Mouse (Mus musculus): Measurements from ENCODE around the gene Ankmy1.

Ankmy1 gene

DNA sequence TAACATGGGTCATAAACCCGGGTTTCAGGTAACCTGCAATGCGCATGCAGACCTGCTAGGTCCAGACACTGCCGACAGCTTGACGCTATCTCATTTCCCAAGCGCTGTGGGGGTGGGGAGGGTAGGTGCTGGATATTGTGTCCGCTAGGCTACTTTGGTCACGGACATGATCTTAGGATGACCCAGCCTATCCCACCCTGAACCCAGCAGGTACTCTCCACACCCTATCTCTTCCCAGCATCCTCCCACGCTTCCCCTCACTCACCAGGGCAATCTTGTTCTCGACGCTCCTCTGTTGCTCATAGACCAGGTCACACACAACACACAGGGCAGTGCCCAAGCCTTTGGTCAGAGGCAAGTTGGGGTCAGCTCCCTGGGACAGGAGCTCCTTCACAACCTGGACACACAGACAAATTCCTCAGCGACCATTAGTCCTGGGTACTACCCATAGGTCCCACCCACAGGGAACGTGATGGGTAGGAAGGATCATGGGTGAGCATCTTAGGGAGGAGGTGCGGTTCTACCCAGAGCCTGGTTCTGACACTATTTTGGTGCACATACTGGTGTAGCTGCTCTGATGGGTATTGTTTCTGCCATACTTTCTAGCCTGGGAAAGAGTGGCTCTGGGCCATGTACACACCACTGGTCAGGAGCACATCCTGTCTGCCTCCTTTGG, 24.5 kb downstream of the Ankmy1 start:
- in situ Hi-C loops (cut with MboI) = no loop called here

DNA sequence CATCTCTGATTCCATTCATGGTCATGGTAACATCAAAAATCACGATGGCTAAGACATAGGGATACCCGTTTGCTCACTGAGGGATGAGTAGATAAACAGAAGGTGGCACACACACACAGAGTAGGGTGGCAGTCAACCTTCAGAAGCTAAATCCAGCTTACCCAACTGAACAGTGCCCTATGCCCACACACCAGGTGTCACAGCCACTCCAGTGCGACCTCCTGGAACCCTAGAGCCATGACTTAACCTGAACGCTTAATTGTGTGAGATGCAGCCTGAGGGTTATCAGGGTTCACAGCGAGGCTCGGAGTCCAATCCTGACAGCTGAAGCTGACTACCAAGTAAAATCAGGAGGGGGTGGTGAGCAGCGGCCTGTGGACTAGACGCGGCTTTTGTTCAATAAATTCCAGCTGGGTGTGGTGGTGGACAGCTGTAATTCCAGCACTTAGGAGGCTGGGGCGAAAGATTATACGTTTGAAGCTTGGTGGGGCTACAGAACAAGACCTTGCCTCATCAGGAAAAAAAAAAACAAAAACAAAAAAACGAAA, 25.2 kb downstream of the Ankmy1 start:
- in situ Hi-C loops (cut with MboI) = no loop called here

DNA sequence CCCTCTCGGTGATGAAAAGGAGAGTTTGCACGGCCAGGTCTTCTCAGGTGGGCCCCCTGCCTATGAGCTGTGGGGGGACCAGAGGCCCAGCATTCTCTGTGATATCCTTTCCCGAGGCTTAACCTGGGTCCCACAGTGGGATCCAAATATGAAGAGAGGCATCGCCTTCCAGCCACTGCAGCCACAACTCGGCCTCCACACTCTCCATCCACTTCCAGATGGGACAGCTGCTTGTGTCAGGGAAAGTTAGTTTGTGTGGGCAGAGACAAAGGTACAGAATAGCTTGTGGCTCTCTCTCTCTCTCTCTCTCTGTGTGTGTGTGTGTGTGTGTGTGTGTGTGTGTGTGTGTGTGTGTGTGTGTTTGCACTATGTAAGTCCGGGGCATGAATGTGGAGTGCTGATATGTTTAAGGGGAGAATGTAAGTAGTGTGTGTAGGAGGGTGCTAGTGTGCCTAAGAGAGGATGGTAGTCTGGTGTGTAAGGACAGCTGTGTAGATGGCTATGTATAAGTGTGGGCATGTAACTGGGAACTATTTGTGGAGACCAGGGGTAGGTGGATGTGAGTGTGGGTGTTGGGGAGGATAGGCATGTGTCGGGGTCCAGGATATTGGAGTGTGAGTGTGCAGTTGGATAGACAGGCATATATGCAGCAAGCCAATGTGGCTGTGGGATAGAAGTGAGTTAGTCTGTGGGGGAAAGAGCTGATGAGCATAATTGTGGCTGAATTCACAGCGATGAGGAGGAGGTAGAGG, 27.2 kb downstream of the Ankmy1 start:
- in situ Hi-C loops (cut with MboI) = no loop called here

DNA sequence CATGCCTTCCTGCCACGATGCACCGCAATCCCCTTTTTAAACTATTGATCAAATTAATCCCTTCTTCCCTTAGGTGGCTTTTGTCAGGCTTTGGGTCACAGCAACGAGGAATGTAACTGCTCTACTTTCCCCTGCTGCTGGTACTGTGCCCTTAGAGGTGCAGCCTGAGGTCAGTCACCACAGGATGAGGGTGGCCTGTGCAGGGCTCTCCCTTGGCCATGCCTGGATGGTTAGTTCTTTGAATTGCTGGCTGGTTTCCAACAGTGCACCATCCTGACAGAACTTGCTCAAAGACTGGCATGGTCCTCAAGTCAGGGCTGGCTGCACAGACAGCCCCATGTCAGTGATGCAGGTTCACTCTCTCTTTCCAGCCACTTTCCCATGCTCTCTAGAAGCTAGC, 28.7 kb downstream of the Ankmy1 start:
- in situ Hi-C loops (cut with MboI) = no loop called here

DNA sequence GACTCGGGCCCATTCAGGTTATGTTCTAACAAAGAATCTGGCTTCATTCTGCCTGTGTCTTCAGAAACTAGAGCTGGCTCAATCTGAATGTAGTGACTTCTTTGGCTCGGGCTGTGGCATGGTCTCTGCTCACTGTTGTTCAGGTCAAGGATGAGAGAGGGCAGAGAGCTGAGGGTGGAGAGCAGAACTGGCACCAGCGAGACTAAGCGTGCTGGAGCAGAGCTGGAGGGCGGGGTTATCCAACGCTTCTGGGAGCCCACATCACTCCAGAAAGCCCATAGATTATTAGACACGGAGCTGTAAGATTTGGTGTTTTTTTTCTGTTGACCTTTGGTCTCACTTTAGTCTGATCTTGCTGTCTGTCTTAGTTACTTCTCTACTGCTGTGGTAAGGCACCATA, 30.0 kb downstream of the Ankmy1 start:
- in situ Hi-C loops (cut with MboI) = no loop called here

DNA sequence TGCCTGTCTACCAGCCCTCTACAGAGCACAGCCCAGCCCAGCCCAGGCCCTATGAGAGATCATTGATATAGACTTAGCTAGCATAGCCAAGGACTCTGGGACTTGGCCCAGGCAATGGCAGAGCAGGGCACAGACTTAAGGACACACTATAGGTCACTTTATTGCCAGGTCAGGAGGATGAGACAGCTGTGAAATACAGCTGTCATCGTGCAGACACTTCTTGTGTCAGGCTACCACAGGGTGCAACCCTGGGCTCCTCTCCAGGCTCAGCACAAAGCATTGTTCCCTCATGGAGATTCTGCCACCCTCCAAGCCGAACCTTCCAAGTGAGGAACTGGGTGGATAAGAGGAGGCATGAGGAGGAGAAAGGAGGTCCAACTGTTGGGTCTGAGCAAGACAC, 32.7 kb downstream of the Ankmy1 start:
- in situ Hi-C loops (cut with MboI) = no loop called here

DNA sequence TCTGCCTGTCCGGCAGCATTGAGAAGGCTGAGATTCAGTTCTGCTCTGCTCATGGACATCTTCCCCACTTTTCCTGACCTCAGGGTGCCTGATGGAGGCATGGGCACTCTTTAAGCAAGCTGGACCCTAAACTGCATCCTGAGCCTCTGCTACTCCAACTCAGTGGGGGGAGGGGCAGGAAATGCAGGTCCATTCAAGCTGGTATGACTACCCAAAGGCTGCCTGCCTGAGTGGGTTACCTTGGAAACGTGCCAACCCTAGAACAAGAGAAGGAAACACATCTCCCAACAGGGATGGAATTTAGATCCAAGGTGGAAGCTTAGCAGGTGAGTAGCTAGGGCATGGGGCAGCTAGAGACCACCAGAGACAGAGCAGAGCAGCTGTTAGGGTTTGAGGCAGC, 36.5 kb downstream of the Ankmy1 start:
- in situ Hi-C loops (cut with MboI) = no loop called here

DNA sequence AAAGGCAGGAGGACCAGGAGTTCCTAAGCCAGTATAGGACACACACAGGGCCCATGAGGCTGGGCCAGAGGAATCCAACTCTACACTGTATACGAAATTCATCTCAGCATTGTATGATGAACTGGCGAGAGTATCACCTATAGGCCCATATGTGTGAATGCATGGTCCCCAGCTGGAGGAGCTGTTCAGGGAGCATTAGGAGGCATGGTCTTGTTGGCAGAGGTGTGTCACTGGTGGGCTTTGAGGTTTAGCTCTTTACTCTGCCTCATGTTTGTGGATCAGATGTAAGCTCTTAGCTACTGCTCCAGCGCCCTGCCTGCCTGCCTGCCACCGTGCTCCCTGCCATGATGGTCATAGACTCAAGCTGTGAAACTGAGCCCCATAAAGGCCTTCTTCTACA, 39.4 kb downstream of the Ankmy1 start:
- in situ Hi-C loops (cut with MboI) = no loop called here

DNA sequence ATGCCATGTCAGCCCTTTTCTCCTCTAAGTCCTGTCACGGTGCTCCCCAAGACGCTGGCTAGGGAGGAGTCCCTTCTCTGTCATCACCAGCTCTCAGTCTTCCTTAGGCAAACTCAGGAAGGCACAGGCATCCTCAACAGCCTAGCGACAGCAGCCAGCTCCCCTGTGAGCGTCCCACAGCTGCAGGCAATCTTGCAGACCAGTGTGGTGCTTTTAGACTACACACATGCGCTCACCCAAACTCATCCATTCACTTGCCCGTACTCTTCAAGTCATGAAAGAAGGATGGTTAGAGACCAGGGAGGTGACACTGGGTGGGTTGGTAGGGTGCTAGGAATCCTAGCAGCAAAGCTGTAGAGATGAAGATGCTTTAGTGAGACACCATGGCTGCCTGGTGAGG, 41.2 kb downstream of the Ankmy1 start:
- in situ Hi-C loops (cut with MboI) = no loop called here

DNA sequence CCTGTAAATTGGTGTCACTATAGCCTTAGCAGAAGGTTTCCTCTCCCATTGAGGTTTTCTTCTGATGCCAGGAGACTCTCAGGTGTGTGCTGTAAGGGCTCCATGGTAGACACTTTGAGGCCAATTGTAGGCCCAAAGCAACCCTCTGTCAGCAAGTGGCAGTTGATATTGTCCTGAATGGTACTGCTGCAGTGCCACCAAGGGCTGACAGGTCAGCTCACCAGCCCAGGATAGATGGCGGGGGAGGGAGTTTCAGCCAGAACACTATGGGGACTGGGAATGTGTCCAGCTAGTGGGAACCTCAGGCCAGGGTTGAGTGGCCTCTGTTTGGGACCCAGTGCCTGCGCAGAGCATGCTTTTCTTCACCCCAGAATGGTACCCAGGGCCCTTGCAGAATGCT, 50.3 kb downstream of the Ankmy1 start:
- in situ Hi-C loops (cut with MboI) = no loop called here

DNA sequence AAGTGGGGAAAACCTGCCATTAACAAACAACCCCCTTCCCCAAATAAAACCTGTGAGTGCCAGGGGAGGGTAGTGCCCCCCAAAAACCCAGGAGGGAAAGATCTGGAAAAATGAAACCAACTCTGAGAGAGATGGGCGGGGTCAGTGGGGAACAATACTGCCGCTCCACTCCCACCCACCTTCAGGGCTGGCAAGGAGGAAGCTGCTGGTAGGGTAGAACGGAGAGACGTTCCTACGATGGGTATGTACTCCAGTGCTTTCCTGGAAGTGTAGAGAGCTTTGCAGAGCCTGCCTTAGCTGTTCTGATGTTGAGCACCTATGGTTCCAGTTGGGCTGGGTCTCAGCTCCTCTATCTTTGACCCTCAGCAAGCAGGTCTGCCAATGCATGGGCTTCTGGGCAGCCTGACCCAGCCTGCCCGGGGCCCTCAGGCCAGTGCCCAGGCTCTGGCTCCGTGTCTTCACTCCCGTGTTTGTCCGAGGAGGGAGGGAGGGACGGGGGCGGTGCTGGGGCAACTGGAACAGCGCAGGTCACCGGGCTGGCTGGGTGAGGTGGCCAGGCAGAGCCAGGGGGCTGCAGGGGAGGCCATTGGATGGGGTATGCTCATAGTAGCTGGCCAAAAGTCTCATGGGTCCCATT, 52.6 kb downstream of the Ankmy1 start:
- in situ Hi-C loops (cut with MboI) = no loop called here

DNA sequence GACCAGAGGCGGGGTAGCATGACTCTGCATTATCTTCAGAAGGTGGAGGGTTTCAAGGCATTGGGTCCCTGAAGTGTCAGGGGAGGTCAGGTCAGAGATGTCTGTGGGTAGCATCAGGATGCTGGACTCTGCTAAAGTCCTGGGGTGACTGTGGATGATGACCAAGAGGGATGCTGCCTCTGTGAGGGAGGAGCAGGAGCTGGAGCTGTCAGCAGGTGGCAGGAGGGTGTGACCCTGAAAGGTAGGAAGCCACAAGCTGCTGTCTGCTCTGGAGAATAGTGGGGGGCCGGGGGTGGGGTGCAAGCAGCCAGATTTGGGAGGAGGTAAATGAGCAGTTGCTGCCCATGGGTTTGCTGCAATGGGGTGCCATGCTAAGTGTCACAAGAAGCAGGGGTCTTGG, 53.2 kb downstream of the Ankmy1 start:
- in situ Hi-C loops (cut with MboI) = no loop called here

DNA sequence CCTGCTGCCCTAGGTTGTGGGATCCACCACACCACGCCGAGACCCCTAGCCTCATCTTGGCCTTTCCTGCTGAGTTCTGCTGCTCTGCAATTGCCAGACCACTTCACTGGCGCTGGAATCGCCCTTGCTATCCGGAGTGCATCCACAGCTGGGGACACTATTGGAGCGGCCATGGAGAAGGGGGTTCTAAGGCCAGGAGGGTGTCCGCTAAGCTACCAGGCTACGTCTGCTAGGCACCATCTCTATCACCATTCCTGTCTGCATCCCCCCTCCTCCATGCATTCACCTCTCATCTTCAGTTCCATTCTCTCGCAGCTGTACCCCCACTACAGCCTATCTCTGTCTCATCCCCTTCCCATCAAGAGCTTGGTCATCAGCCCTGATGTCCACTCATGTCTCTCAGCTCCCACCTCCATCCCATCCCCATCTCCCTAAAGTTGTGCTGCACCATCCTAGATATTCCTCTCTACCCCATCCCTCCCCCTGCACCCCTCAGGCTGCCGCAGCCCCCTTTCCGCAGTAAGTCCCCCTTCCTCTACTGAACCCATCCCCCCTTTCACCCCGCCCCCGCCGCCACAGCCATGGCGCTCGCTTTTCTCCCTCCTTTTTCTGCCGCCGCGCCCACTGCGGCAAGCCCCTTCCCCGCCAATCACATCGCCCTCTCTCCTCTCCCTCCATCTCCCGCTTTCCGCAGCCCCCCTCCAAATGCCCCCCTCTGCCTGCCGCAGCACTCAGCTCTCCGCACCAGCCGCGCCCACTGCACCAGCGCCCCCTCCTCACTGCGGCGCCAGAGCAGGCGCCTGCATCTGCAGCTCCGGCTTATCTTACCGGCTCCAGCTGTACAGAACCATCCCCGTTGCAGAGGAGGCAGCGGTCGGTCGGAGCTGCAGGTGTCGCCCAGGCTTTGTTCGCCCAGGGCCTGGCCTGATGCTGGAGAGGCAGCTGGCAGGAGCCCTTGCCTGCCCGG, 54.5 kb downstream of the Ankmy1 start:
- in situ Hi-C loops (cut with MboI) = no loop called here

DNA sequence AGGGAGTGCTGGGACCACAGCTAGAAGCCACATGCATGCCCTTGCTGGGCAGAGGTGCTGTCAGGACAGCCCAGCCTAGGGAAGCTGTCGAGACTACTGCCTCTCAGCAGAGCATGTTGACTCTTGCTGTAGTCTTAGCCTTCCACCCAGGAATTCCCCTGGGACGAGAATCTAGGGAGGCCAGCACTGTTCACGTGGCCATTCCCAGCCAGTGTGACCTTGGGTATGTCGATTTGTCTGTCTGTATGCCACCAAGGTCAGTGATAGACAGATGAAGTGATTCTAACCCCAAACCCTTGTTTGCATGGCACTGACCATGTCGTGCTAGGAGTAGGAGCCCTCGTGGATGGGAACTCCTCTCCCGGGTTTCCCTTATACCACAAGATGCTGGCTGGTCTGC, 56.8 kb downstream of the Ankmy1 start:
- in situ Hi-C loops (cut with MboI) = no loop called here

DNA sequence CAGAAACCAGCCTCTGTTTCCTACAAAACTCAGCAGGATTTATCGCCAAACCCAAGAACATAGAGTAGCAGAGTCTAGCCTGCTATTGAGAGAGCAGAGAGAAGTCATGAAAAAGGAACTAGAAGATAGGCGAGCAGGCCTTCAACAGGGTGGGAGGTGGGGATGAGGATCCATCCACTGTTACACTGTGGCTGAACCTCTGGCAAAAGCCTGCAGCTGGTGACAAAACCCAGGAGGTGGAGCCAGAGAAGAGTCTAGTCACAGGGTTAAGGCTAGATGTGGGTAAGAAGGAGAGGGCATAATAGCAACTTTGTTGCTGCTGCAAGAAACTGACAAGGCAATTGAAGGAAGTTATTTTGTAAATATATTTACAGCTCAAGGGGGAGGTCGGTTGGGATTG, 61.3 kb downstream of the Ankmy1 start:
- in situ Hi-C loops (cut with MboI) = no loop called here

DNA sequence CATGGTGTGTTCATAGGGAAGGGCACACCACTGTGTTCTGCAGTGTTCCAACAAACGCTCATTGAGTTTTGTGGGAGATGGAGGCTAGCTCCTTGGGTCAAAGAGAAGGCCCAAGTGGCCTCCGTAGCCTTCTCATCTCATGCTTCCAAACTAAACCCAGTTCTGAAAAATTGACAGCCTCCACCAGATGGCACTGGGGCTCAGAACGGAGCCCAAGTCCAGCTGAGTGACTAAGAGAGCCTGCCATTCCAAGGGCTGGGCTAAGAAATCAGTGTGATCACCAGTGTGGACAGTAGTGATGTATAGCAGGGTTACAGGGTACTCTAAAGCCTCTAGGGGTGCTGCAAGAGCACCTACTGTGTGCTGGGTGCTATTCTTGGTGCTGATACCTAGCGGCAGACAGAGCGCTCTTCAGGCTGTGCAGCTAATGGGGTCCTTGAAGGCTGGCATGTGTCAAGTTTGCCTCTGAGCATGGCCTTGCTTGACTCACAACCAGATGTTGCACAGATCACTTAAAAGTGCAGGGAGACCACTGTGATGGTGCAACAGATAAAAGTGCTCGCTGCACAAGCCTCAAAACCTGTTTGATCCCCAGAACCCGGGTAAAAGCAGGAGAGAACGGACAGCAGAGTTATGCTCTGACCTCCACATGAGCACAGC, 62.3 kb downstream of the Ankmy1 start:
- in situ Hi-C loops (cut with MboI) = no loop called here

DNA sequence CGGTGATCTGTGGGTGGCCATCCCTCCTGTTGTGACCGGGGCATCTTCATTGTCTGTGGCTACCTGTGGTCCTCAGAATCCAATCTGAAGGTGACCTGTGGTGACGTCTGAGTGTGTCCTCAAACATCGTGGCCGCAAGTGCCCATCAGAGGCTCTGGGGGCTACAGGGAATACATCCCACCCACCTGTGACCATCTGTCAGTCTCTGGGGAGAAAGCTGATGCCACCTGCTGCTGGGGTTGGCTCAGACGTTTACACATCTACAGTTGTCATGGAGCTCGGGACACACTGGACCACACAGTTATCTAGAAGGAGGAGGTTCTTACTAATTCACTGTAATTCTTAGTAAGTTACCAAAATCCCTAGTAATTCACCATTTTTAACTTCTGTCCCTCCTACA, 63.5 kb downstream of the Ankmy1 start:
- in situ Hi-C loops (cut with MboI) = no loop called here

DNA sequence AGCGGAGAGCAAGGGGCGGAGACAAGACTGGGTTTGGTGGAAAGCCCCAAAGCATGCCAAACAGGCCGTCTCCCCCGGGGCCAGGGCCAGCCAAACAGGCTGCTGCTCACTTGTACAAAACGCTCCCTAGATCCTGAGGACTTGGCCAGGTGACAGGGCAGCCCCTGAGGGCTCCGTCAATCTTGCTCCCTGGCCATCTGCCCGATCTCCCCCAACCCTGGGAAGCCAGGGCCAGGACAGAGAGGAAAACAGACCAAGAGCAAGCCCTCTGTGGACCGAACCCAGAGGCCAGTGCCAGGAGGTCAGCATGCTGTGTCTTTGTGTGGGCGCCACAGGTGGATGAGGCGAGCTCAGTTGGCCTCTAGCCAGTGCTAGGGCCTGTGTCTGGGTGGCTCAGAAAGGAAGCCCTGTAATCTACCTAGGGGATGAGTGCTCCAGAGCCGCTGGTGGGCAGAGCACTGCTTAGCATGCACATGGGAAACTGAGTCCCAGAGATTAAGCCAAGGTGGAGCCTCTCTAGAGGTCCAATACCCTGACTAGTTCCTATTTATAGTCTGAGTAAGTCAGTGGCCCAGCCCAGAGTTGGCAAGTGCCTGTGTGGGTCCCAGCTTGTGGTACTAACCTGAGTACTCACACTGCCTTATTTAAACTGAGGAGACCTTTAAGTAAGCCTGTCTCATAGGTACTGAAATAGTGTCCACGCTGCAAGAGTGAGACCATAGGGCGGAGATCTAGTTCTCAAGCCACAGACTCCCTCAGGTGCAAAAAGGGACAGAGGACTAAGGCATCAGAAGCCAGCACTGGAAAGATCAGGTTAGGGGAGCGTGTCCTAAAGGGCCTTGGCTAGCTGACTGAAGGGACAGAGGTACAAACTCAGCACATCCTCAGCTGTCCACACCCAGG, 64.5 kb downstream of the Ankmy1 start:
- in situ Hi-C loops (cut with MboI) = no loop called here

DNA sequence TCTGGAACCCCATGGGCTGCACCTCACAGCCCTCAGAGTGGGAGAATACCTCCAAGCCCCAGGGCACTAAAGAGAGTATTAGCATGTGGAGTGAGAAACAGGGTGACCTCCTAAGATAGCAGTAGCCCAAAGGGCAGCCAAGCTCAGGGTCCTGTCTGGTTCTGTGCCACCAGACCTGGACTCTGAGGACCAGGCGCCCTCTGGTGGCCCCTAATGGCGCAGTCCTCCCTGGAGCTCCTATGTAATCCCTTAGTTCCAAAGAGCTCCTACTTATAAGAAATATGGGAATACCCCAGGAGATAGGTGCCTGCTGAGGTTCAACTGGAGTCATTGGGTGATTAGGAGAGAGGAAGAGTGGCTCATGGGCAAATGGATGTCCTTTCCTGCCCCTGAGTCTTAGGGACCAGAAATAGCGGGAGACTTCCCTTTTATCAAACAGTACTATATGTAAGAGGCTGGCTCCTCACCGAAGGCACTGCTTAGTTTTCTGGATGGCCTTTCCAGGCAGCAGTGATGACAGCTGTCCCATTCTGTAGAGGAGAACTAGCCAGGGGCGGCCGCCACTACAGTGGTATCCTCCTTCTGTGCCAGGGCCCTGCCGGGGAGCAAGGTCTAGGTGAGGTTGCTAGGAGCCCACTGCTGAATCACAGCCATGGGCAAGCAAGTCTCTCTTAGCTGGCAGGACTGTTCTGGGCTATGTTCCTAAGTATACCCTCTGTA, 68.6 kb downstream of the Ankmy1 start:
- in situ Hi-C loops (cut with MboI) = no loop called here
